Mouse (Mus musculus) C3H10T1/2 (cell line): Measurements from ENCODE around the gene Prim1. TPM values are rescaled to one million over a fixed set of nuclear protein-coding genes. Genes with fewer than 3 reads are reported as not detected.

Source experiments
- polyA plus RNA-seq, 2 experiments: library from polyadenylated mRNA; unstranded; fragments of >200 nt; fragmentation: generic; extraction: Trizol; gene quantifications; one replicate each; pipeline ENCODE4 v1.2.1; 2012; ENCODE audit warnings: missing spikeins in 2 of 2

The Prim1 gene
- polyA plus RNA-seq = 10 to 100 TPM in 1 of 2 experiments, 1 to 10 TPM in 1; 6.8 to 30.2 TPM

DNA sequence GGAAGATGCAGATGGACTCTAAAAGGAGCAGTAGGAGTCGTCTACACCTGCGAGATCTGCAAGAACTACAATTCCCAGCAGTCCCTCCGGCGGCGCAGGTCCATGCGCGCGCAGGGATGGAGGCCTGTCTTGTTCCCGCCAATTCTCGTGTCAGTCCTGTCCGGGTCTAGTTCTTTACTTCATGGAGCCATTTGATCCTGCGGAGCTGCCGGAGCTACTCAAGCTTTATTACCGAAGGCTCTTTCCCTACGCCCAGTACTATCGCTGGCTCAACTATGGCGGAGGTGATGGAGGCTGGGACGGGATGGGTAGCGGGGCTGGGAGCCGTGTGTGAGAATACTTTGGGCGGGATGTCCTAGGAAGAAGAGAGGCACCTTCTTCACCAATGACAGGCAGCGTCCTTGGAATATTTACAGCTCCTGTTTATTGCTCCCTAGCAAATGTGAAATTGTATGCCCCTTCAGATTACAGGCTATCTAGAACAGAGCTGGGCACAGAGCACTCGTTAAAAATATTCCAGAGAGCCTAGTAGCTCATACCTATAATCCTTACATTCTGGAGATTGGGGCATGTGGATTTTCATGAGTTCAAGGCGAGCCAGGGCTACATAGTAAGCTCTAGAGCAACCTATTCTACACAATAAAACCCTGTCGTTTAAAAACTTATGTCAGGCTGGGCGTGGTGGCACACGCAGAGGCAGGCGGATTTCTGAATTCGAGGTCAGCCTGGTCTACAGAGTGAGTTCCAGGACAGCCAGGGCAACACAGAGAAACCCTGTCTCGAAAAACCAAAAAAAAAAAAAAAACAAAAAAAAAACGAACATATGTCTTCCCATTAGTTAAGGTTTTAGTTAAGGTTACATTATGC, at the start of gene Prim1:
Prim1 (plus strand) TSS at position 101 of the 867 bp plus-strand sequence.

DNA sequence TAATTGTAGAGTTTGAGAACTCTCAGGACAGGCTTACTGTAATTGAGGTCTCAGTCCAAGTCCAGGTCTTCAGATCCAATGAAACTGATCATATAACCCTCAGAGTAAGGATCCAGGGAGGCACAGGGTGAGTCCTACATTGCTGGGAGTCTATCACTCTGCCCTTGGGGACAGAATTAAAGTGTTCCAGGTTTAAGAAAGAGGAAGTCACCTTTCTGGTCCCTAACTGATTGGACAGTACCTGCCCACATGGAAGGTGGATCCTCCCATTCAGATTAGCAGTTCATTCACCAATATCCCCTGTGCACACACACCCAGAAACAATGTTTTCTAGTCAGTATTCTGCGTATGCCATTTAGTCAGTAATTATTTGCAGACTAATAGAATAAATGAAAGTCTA, 7.5 kb upstream of the Prim1 start, which contains the start of gene Hsd17b6:
Hsd17b6 (minus strand) TSS at position 166 of the 400 bp plus-strand sequence.

DNA sequence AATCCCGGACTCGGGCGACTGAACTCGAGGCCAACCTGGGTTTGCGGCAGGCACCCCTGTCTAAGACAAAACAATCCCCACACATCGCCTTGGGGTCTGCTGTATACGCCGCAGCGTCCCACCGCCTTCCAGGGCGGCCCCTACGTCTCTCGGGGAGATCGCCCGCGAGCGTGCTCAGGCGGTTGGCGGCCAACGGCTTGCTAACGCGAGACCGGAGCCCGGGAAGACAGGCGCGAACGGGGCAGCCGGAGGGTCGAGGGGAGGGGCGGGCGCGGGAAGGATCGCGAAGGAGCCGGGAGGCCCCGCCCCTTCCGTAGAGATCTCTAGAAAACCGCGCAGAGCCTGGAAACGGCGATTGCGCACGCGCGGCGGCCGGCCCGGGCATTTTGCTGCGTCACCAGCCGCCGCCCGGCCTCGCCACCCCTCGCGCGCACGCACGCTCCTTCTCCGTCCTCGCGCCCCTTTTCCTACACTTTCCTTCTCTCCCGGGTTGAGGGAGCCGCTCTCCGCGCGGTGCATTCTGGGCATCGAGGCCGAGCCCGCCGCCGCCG, 43.7 kb downstream of the Prim1 start, which contains the start of gene Ptges3:
Ptges3 (plus strand) TSS at position 354 of the 551 bp plus-strand sequence.

Other genes with a start within 250 kb of the Prim1 start
- gene Rdh9, start 238.8 kb upstream of the Prim1 start, polyA plus RNA-seq = under 1 TPM; 0.04 to 0.34 TPM
- gene Rdh16, start 214.0 kb upstream of the Prim1 start, polyA plus RNA-seq = not detected
- not detected for gene Rdh19, start 165.2 kb upstream of the Prim1 start, polyA plus RNA-seq
- under 1 TPM in 1 of 2 experiments, not detected in 1; 0.02 TPM for gene Rdh16f2, start 148.7 kb upstream of the Prim1 start, polyA plus RNA-seq
- gene Rdh7, start 126.4 kb upstream of the Prim1 start, polyA plus RNA-seq = not detected
- not detected for gene Sdr9c7, start 116.7 kb upstream of the Prim1 start, polyA plus RNA-seq
- not detected for gene Hsd17b6, start 7.6 kb upstream of the Prim1 start, polyA plus RNA-seq
- 100 to 1,000 TPM; 209 to 827 TPM for gene Naca, start 20.4 kb downstream of the Prim1 start, polyA plus RNA-seq
- gene Ptges3, start 43.8 kb downstream of the Prim1 start, polyA plus RNA-seq = 10 to 100 TPM; 17.0 to 55.7 TPM
- gene Atp5b, start 68.1 kb downstream of the Prim1 start, polyA plus RNA-seq = 1,000 to 10,000 TPM; 2,355 to 2,584 TPM
- gene Baz2a, start 76.4 kb downstream of the Prim1 start, polyA plus RNA-seq = 1 to 10 TPM in 1 of 2 experiments, under 1 TPM in 1; 0.94 to 8.9 TPM
- gene Rbms2, start 165.1 kb downstream of the Prim1 start, polyA plus RNA-seq = 100 to 1,000 TPM in 1 of 2 experiments, 10 to 100 TPM in 1; 52.3 to 119 TPM
- gene Gls2, start 179.3 kb downstream of the Prim1 start, polyA plus RNA-seq = 1 to 10 TPM; 3.1 to 3.2 TPM
- 10 to 100 TPM in 1 of 2 experiments, 1 to 10 TPM in 1; 6.2 to 11.1 TPM for gene Spryd4, start 196.6 kb downstream of the Prim1 start, polyA plus RNA-seq
- not detected for gene Mip, start 210.7 kb downstream of the Prim1 start, polyA plus RNA-seq
- 10 to 100 TPM in 1 of 2 experiments, 1 to 10 TPM in 1; 7.9 to 10.5 TPM for gene Timeless, start 216.9 kb downstream of the Prim1 start, polyA plus RNA-seq
- under 1 TPM; 0.15 to 0.21 TPM for gene Apon, start 238.9 kb downstream of the Prim1 start, polyA plus RNA-seq